Mouse (Mus musculus) kidney, adult 2 months (tissue): Measurements from ENCODE around the gene Dcaf8. TPM values are rescaled to one million over a fixed set of nuclear protein-coding genes. Genes with fewer than 3 reads are reported as not detected.

ENCODE experiments used
- DNase-seq: peaks from one replicate; pipeline ENCODE4 v3.0.0; 2021
- H3K27ac ChIP-seq: fragments of 200-500 bp; 2 replicates; pipeline ENCODE4 v1.5.1; 2012; ENCODE audit warnings: low read depth, low read length, control low read depth, inconsistent platforms; ENCODE audit not compliant: insufficient read depth
- H3K27me3 ChIP-seq: fragments of 200-500 bp; replicated peaks from 2 replicates; pipeline ENCODE4 v1.6.1; 2012; ENCODE audit warnings: mild to moderate bottlenecking, moderate library complexity, low read length, inconsistent platforms; ENCODE audit not compliant: control insufficient read depth, insufficient read depth
- H3K36me3 ChIP-seq: fragments of 200-500 bp; 2 replicates; pipeline ENCODE4 v1.6.1; 2012; ENCODE audit warnings: mild to moderate bottlenecking, moderate library complexity, low read length, inconsistent platforms; ENCODE audit not compliant: control insufficient read depth, insufficient read depth
- H3K4me1 ChIP-seq: fragments of 200-500 bp; 2 replicates; pipeline ENCODE4 v1.6.1; 2011; ENCODE audit warnings: low read length; ENCODE audit not compliant: control insufficient read depth, insufficient read depth
- H3K4me3 ChIP-seq: fragments of 200-500 bp; 2 replicates; pipeline ENCODE4 v1.5.1; 2011; ENCODE audit warnings: mild to moderate bottlenecking, low read depth, low read length, control low read depth; ENCODE audit not compliant: insufficient read depth
- CTCF ChIP-seq: fragments of 200-500 bp; conservative IDR thresholded peaks from 2 replicates; pipeline ENCODE4 v1.5.1; 2011; ENCODE audit warnings: low read depth, mild to moderate bottlenecking, control low read depth, low read length, moderate library complexity, mixed read lengths; ENCODE audit not compliant: insufficient read depth, insufficient read length
- POLR2A ChIP-seq: fragments of 200-500 bp; IDR thresholded peaks from one replicate; pipeline ENCODE4 v1.6.1; 2011; ENCODE audit warnings: low read depth, low read length, control low read depth
- WGBS: fragments of 180-500 bp; shearing (Covaris S2); methylation state at CpG from one replicate; pipeline ENCODE4 v1.1.7; 2018; 5-methylcytosine and 5-hydroxymethylcytosine counted together
- polyA plus RNA-seq: library from polyadenylated mRNA; depleted of rRNA; stranded (reverse); fragments of >200 nt; gene quantifications from 2 replicates; pipeline ENCODE4 v1.2.3, GENCODE M21; 2012

Gene Dcaf8
- polyA plus RNA-seq, 1 experiment = 95.1 TPM

DNA sequence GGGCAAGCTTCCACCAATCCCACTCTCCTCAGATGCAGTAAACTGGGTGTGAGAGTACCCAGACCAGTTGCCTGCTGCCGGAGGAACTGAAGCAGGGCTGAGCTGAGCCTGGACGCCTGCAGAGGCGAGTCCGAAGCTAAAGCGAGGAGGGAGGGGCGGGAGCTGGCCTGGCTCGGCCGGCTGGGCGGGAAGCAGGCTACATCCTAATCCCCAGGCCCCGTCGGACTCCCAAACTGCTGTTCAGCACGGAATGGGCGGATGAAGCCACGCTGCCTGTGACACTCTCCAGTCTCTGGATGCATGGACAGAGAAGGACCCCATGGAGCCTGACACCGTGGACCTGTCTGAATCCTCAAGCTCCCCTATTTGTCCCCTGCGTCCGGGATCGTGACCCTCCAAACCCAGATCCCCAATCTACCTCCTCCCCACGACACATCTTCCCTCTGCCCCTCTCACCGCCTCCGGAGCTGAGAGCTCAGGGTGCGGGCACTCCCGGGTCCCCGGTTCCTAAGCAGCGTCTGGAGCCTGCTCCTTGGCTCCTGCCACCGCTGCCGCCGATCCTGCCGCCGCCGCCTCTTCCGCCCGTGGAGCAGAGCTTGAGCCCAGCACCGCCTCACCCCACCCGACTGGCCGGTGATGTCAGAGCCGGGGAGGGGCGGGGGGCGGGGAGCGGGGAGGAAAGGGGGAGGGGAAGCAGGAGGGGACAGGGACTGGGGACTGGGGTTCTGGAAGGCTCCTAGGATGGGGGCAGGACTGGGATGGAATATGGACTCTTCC lies 58.4 kb downstream of the Dcaf8 start, which contains the start of gene Pea15a:
Pea15a (minus strand) TSS at position 664 of the 777 bp plus-strand sequence.
- Histone ChIP-seq H3K27ac (peak within 1 kb of the TSS; percentile 62), H3K4me1 (peaks cover 31% of the 10 kb centered on the region), H3K4me3 (peak within 1 kb of the TSS; percentile 60), H3K27me3 (no peaks in the 10 kb centered on the region), H3K36me3 (no peaks in the 10 kb centered on the region)
- TF ChIP-seq CTCF (no peak), POLR2A (peak; percentile 63)
- peak; percentile 90 for DNase-seq
- 1% methylated on average over 38 of the region's 40 CpGs for WGBS

- WGBS = 25% methylated on average over 7 of the region's 7 CpGs
- Histone ChIP-seq H3K4me1 (peaks cover 27% of the 10 kb centered on the region), H3K27ac (no peak overlapping the region), H3K36me3 (no peaks in the 10 kb centered on the region), H3K27me3 (no peaks in the 10 kb centered on the region), H3K4me3 (no peak overlapping the region)
- TF ChIP-seq POLR2A (no peak), CTCF (no peak)
- DNase-seq = no peak
Measured at GRCm38 (mm10) chr1:172207111-172207584, 59.3 kb downstream of the Dcaf8 start.

DNA sequence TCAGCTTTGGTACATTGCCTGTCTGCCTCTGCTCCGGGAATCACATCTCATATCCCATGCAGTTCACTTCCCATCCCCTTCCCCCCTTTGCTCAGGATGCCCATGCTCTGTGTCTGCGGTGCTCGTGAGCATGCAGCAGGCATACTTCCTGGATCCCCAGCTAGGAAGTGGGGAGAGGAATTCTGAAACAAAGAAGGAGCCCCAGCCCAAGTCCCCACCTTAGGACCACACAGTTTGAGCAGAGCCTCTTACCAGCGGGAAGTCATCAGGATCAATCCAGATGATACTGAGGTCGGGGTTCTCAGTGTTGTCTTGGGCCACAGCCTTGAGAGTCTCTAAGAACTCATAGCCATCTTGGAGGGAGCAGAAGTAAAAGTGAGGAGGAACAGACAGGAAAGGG lies 64.9 kb downstream of the Dcaf8 start:
- TF ChIP-seq CTCF (no peak), POLR2A (no peak)
- Histone ChIP-seq H3K4me1 (peaks cover 4% of the 10 kb centered on the region; the same call in 1 of the 2 replicates), H3K36me3 (no peaks in the 10 kb centered on the region), H3K27me3 (no peaks in the 10 kb centered on the region), H3K27ac (no peak overlapping the region), H3K4me3 (no peak overlapping the region)
- no peak for DNase-seq
- WGBS = 62% methylated on average over 5 of the region's 5 CpGs

DNA sequence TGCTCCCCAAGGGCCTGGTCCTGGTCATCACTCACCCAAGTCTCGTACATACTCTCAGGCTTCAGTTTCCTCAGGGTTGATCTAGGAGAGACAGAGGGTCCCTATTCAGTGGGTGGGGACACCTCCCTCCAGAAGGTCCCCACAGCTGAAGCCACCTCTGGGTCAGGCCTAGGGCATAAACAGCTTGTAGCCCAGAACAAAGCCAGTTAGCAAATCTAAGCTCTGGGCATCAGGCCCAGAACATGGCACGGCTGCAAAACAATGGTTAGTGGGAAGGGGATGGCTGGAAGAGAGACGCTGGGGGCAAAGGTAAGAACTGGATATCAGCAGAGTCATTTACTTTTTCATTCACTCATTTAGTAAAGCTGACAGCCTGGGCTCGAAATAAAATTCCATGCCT lies 65.9 kb downstream of the Dcaf8 start:
- no peak for TF ChIP-seq POLR2A
- no peak for TF ChIP-seq CTCF
- Histone ChIP-seq H3K27ac (no peak overlapping the region), H3K4me1 (peaks cover 4% of the 10 kb centered on the region; the same call in 1 of the 2 replicates), H3K36me3 (no peaks in the 10 kb centered on the region), H3K27me3 (no peaks in the 10 kb centered on the region), H3K4me3 (no peak overlapping the region)
- DNase-seq = no peak
- WGBS = 55% methylated on average over 4 of the region's 4 CpGs

GRCm38 (mm10) chr1:172214748-172215147 lies 66.9 kb downstream of the Dcaf8 start:
- no peak for DNase-seq
- H3K4me1 ChIP-seq = peaks cover 4% of the 10 kb centered on the region; the same call in 1 of the 2 replicates
- 28% methylated on average over 3 of the region's 3 CpGs for WGBS
- H3K4me3 ChIP-seq = no peak overlapping the region
- H3K36me3 ChIP-seq = no peaks in the 10 kb centered on the region
- H3K27me3 ChIP-seq = no peaks in the 10 kb centered on the region
- H3K27ac ChIP-seq = no peak overlapping the region
- TF ChIP-seq POLR2A = no peak
- no peak for TF ChIP-seq CTCF

DNA sequence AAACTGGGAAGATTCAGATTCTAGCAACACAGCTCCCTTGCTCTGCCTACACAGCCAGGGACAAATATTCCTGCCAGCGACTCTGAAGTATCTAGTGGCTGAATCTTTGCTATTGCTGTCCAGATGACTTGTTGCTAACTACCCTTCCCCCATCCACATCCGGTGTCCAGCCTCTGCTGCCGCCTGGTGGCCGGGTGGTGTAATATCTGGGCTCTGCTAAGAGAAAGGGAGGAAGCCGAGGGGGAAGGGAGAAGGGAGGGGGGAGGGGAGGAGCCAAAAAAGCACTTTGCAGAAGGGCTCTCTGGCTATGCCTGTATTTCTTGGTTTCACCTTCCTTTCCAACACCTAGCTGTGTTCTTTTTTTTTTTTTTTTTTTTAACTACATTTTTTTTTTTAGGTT lies 69.3 kb downstream of the Dcaf8 start:
- Histone ChIP-seq H3K4me1 (peaks cover 4% of the 10 kb centered on the region; the same call in 1 of the 2 replicates), H3K27ac (peak overlapping the region; percentile 62; the same call in 1 of the 2 replicates), H3K36me3 (no peaks in the 10 kb centered on the region), H3K27me3 (no peaks in the 10 kb centered on the region), H3K4me3 (peak overlapping the region; percentile 24; the same call in 1 of the 2 replicates)
- TF ChIP-seq POLR2A (no peak), CTCF (peak; percentile 93)
- WGBS = 0% methylated on average over 5 of the region's 5 CpGs
- peak; percentile 97 for DNase-seq

DNA sequence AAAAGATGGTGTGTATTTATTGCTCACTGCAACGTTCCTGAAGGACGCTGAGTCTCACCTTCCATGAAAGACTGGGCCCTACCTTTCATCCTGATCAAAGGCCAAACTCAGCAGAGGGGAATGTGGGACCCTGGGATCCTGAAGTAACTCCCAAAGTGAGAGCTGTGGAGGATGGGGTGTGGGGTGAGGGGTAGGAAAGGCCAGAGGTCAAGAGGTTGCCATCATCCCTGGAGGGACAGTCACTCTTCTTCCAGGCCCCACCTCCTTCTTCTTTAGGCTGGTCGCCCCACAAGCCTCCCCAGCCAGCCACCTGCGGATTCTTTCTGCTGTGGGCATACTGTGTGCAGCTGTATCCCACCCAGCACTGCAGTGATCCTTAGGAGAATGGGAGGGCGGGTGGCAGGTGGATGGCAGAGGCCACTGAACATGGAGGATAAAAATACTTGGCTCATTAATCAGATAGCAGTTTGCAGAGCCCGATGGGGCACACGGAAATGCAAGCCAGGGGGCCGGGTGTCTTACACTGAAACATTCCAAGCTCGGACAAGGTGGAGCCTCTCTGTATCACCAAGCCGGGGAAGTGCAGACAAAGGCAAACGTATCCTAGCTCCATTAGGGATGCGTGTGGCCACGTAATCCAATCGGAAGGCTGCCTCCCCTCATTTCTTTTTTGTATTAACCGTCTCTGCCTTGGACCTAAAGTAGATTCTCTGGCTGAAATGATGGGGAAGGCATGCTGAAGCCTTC lies 70.5 kb downstream of the Dcaf8 start:
- peaks cover 4% of the 10 kb centered on the region; the same call in 1 of the 2 replicates for H3K4me1 ChIP-seq
- no peak for TF ChIP-seq CTCF
- no peak for TF ChIP-seq POLR2A
- H3K27ac ChIP-seq = no peak overlapping the region
- H3K36me3 ChIP-seq = no peaks in the 10 kb centered on the region
- no peak overlapping the region for H3K4me3 ChIP-seq
- no peaks in the 10 kb centered on the region for H3K27me3 ChIP-seq
- no peak for DNase-seq
- 75% methylated on average over 15 of the region's 15 CpGs for WGBS
